Mouse (Mus musculus) right cerebral cortex, postnatal 10 days (tissue): ENCODE data around the gene Ppp1r37.

Experiments used
- DNase-seq, 2 experiments: peaks; one replicate each; pipeline ENCODE4 v3.0.0; 2021; ENCODE audit warnings: low spot score in 2 of 2

Gene Ppp1r37

GRCm38 (mm10) chr7:19503481-19504068, 59.3 kb downstream of the Ppp1r37 start:
- no peak for DNase-seq

GRCm38 (mm10) chr7:19501658-19502057, 61.2 kb downstream of the Ppp1r37 start:
- no peak for DNase-seq

- no peak for DNase-seq
Measured at GRCm38 (mm10) chr7:19500420-19501363, 62.2 kb downstream of the Ppp1r37 start.

GRCm38 (mm10) chr7:19498326-19498725, 64.5 kb downstream of the Ppp1r37 start:
- DNase-seq: no peak

GRCm38 (mm10) chr7:19496214-19496555, 66.7 kb downstream of the Ppp1r37 start:
- no peak for DNase-seq

GRCm38 (mm10) chr7:19495521-19496213, 67.2 kb downstream of the Ppp1r37 start:
- DNase-seq: no peak

GRCm38 (mm10) chr7:19494751-19495474, 68.0 kb downstream of the Ppp1r37 start:
- DNase-seq: no peak

- DNase-seq: no peak
Measured at GRCm38 (mm10) chr7:19491731-19492130, 71.1 kb downstream of the Ppp1r37 start.

GRCm38 (mm10) chr7:19489525-19489924, 73.4 kb downstream of the Ppp1r37 start:
- no peak for DNase-seq

GRCm38 (mm10) chr7:19486549-19486948, 76.3 kb downstream of the Ppp1r37 start:
- no peak for DNase-seq

- no peak for DNase-seq
Measured at GRCm38 (mm10) chr7:19485488-19485887, 77.4 kb downstream of the Ppp1r37 start.

- no peak for DNase-seq
Measured at GRCm38 (mm10) chr7:19483281-19483680, 79.6 kb downstream of the Ppp1r37 start.
